Mouse (Mus musculus) embryonic facial prominence, embryonic 10.5 days (tissue): ENCODE measurements at regions not wholly inside any gene's neighbourhood (a gene's known extent, or its start where the extent isn't known, plus 50 kb on each side); places are given as distances from the start of the nearest gene placed in this dataset.
A peak's percentile ranks its signal among the peaks of the same experiment; 100 is the strongest.

Source experiments
- DNase-seq: peaks from one replicate; pipeline ENCODE4 v3.0.0-alpha.2; 2017; ENCODE audit warnings: low spot score
- H3K27ac ChIP-seq: fragments of 300-500 bp; sonication (generic); replicated peaks from 2 replicates; pipeline ENCODE4 v1.5.1; 2016; ENCODE audit warnings: mild to moderate bottlenecking
- H3K27me3 ChIP-seq: fragments of 300-500 bp; sonication (generic); replicated peaks from 2 replicates; pipeline ENCODE4 v1.6.1; 2016; ENCODE audit warnings: low read depth, mild to moderate bottlenecking; ENCODE audit not compliant: poor library complexity, severe bottlenecking
- H3K36me3 ChIP-seq: fragments of 300-500 bp; sonication (generic); replicated peaks from 2 replicates; pipeline ENCODE4 v1.6.1; 2016; ENCODE audit warnings: mild to moderate bottlenecking, moderate library complexity
- H3K4me1 ChIP-seq: fragments of 300-500 bp; sonication (generic); 2 replicates; pipeline ENCODE4 v1.6.1; 2016
- H3K4me3 ChIP-seq: fragments of 300-500 bp; sonication (generic); 2 replicates; pipeline ENCODE4 v1.5.1; 2016; ENCODE audit warnings: mild to moderate bottlenecking, moderate library complexity
- H3K9me3 ChIP-seq: fragments of 300-500 bp; sonication (generic); 2 replicates; pipeline ENCODE4 v1.6.1; 2016; ENCODE audit warnings: mild to moderate bottlenecking
- WGBS: fragments of 180-500 bp; shearing (Covaris S2); methylation state at CpG from one replicate; pipeline ENCODE4 v1.1.7; 2016; 5-methylcytosine and 5-hydroxymethylcytosine counted together

DNA sequence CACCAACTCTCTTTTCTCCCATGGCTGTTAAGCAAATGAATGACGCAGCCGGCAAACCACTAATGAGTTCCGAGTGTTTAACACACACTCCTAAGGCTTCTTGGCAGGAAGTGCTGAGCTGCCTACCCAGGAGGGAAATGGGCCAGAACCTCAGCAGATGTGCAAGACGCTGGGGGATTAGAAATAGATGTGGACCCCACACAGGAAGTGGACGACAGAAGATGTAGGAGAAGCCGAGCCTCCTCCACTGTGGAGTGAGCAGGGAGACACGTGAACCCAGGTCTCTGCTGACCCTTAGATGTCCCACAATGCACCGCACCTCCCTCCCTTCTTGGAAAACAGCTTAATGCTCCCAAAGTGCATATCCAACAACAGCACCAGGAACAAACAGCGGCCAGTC is 94.8 kb upstream of the Hs6st1 start:
- Histone ChIP-seq H3K27me3 (no peaks in the 10 kb centered on the region), H3K36me3 (no peaks in the 10 kb centered on the region), H3K9me3 (no peaks in the 10 kb centered on the region), H3K4me1 (peaks cover 39% of the 10 kb centered on the region), H3K4me3 (no peak overlapping the region), H3K27ac (peak overlapping the region; percentile 48)
- no peak for DNase-seq
- 60% methylated on average over 9 of the region's 9 CpGs for WGBS

DNA sequence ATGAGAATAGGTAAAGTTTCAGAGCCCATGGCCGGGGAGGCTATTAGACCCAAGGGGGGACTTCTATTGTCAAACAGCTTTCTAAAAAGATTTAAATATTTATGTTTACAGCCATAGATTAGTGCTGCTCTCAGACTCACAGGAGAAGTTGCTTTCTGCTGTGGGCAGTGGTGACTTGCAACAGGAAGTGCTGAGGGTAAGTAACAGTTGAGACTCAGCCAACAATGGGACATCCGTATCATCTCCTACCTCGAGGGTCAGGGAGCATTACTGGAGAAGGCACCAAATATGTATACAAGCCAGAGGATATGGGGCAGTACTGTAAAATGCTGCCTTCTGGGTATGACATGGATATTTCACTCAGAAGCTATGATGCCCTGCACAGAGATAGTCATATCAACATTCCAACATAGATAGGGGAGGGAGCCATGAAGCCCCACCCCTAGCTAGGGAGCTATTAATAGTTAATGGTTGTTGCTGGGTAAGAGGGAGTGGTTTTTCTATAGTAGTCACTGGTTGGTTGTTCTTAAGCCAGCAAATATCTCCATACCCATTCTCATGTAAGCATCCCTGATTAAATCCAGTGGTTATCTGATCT is 92.5 kb upstream of the Hs6st1 start:
- WGBS = 85% methylated on average over 3 of the region's 3 CpGs
- Histone ChIP-seq H3K4me3 (no peak overlapping the region), H3K27ac (no peak overlapping the region), H3K9me3 (no peaks in the 10 kb centered on the region), H3K27me3 (no peaks in the 10 kb centered on the region), H3K36me3 (no peaks in the 10 kb centered on the region), H3K4me1 (peaks cover 29% of the 10 kb centered on the region)
- DNase-seq = no peak

DNA sequence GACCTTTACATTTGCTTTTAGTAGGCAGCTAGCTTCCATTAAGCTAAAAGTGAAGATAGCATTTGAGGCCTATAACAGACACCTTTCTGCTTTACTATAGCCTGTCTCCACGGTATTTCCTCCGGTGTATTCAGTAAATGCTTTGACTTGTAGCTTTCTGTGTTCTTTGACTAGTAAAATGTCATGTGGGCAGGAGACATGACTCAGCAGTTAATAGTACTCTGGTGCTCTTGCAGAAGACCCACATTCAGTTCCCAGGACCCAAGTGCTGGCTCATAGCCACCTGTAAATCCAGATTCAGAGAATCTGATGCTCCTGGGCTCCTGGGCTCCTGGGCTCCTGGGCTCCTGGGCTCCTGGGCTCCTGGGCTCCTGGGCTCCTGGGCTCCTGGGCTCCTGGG is 91.7 kb upstream of the Hs6st1 start:
- Histone ChIP-seq H3K27ac (no peak overlapping the region), H3K36me3 (no peaks in the 10 kb centered on the region), H3K27me3 (no peaks in the 10 kb centered on the region), H3K4me1 (peaks cover 23% of the 10 kb centered on the region), H3K4me3 (no peak overlapping the region), H3K9me3 (no peaks in the 10 kb centered on the region)
- WGBS = 89% methylated on average over 2 of the region's 2 CpGs
- no peak for DNase-seq

DNA sequence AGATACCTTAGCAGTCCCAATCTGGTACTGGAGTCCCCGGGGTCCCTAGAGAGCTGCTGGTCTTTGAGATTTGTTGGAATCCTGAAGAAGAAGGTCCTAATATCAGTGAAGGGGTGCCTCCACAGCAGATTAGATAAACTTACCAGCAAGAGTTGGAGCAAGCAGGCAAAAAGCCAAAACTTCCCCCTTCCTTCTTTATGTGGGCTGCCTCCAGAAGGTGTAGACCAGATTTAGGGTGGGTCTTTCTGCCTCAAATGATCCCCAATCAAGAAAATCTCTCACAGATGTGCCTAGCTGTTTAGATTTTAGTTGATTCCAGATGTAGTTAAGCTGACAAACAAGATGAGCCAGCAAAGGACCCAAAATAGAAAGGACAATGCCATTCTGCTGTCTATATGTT is 90.1 kb upstream of the Hs6st1 start:
- peaks cover 16% of the 10 kb centered on the region for H3K4me1 ChIP-seq
- no peak overlapping the region for H3K27ac ChIP-seq
- H3K36me3 ChIP-seq = no peaks in the 10 kb centered on the region
- 94% methylated on average over 1 of the region's 1 CpGs for WGBS
- no peaks in the 10 kb centered on the region for H3K9me3 ChIP-seq
- no peak for DNase-seq
- no peak overlapping the region for H3K4me3 ChIP-seq
- H3K27me3 ChIP-seq = no peaks in the 10 kb centered on the region

DNA sequence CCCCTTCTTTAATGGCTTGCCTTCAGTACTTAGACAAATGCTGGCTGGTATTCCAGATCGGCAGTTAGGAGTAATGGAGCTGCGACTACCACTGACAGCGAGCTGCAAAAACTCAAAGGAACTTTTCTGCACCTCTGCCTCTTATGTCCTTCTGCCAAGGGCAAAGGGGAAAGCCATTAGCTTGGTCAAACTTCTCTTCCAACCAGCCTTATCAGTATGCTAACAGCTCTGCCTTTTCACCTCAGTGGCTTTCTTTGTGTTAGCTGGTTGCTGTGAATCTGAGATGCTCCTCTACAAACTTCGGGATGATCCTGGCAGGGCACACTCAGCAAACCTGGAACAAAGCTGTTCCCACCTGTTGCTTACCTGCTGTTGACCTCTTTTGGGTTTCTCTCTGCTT is 89.4 kb upstream of the Hs6st1 start:
- peaks cover 14% of the 10 kb centered on the region for H3K4me1 ChIP-seq
- 67% methylated on average over 4 of the region's 4 CpGs for WGBS
- no peaks in the 10 kb centered on the region for H3K36me3 ChIP-seq
- H3K27me3 ChIP-seq = no peaks in the 10 kb centered on the region
- no peaks in the 10 kb centered on the region for H3K9me3 ChIP-seq
- H3K27ac ChIP-seq = no peak overlapping the region; the same call in 1 of the 2 replicates
- no peak overlapping the region for H3K4me3 ChIP-seq
- DNase-seq = no peak

DNA sequence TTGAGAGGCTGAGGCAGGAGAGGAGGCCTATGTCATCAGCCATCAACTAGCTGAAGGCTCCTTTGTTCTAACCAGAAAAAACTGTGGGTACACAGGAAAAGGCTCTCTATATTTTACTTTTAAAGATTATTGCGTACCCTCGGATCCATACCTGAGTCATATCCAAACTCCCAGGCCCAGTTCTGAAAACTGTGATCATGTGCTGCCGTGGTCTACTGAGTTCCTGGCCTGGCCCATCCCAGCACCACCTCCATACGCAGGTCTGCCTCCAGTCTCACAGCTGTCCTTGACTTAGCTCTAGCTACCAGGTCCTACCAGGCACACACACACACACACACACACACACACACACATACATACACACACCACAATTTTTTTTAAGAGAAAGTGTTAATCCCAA is 87.0 kb upstream of the Hs6st1 start:
- DNase-seq = no peak

DNA sequence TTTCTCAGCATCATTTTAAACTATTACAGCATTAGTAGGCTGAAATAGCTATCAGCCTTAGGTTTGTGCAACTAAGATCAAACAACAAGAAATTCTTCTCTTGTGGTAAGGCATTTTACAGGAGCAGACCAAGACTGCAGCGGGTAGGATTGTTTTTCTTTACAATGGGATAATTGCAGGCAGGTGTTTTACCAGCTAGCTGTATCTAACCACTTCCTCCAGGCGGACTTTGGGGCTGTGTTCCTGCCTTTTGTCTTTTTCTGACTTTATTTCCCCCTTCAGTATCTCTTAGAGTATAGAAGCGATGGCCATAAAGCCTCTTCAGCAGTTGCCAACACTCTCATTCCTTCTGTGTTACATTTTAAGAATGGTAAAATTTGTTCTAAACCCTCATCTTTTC is 84.8 kb upstream of the Hs6st1 start:
- no peaks in the 10 kb centered on the region for H3K36me3 ChIP-seq
- DNase-seq = no peak
- 52% methylated on average over 3 of the region's 3 CpGs for WGBS
- H3K9me3 ChIP-seq = no peaks in the 10 kb centered on the region
- peaks cover 9% of the 10 kb centered on the region; the same call in 1 of the 2 replicates for H3K4me1 ChIP-seq
- H3K4me3 ChIP-seq = no peak overlapping the region
- H3K27ac ChIP-seq = no peak overlapping the region
- H3K27me3 ChIP-seq = no peaks in the 10 kb centered on the region

More for the DNA sequence above, 87.0 kb upstream of the Hs6st1 start:
- H3K36me3 ChIP-seq = no peaks in the 10 kb centered on the region
- 96% methylated on average over 4 of the region's 4 CpGs for WGBS
- no peaks in the 10 kb centered on the region for H3K27me3 ChIP-seq
- no peak overlapping the region for H3K4me3 ChIP-seq
- H3K9me3 ChIP-seq = no peaks in the 10 kb centered on the region
- H3K4me1 ChIP-seq = peaks cover 9% of the 10 kb centered on the region; the same call in 1 of the 2 replicates
- H3K27ac ChIP-seq = no peak overlapping the region

DNA sequence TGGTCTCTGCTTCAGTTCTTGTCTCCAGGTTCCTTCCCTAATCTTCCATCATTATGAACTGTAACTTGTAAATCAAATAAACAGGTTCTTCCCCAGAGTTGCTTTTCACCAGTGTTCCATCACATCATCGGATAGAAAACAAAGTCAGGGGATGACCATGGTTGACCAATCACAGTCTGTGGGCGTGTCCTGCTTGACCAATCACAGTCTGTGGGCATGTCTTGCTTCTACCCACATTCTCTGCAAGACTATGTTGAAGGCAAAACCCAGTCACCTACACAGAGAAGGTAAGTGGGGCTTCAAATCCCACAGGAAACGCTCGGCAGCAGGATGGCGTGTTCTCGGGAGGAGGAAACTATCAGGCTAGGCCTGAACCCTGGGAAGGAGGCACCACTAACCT is 82.9 kb upstream of the Hs6st1 start:
- H3K36me3 ChIP-seq = no peaks in the 10 kb centered on the region
- peaks cover 5% of the 10 kb centered on the region for H3K9me3 ChIP-seq
- H3K4me1 ChIP-seq = 0 out of 2 replicates have a peak, but pooled peaks cover 9% of the 10 kb centered on the region
- no peak overlapping the region for H3K27ac ChIP-seq
- H3K4me3 ChIP-seq = no peak overlapping the region
- WGBS = 86% methylated on average over 6 of the region's 6 CpGs
- no peak for DNase-seq
- H3K27me3 ChIP-seq = no peaks in the 10 kb centered on the region

DNA sequence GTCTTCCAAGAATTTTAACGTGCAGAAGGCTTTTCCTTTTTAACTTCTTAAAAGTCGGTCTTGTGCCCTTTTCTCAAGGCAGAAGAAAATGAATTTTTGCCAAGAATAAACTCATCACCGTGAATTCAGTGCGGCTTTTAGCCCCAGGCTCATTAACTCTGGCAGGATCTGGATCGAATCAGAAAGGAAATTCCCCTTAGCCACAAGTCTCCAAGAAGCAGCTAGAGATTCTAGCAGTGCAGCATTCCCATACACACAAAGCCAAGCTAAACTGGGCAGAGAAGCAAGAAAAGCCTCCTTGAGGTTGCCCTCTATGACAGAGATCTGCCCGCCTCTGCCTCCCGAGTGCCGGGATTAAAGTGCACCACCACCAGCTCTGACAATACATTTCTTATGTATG is 81.5 kb upstream of the Hs6st1 start:
- H3K27ac ChIP-seq = no peak overlapping the region

DNA sequence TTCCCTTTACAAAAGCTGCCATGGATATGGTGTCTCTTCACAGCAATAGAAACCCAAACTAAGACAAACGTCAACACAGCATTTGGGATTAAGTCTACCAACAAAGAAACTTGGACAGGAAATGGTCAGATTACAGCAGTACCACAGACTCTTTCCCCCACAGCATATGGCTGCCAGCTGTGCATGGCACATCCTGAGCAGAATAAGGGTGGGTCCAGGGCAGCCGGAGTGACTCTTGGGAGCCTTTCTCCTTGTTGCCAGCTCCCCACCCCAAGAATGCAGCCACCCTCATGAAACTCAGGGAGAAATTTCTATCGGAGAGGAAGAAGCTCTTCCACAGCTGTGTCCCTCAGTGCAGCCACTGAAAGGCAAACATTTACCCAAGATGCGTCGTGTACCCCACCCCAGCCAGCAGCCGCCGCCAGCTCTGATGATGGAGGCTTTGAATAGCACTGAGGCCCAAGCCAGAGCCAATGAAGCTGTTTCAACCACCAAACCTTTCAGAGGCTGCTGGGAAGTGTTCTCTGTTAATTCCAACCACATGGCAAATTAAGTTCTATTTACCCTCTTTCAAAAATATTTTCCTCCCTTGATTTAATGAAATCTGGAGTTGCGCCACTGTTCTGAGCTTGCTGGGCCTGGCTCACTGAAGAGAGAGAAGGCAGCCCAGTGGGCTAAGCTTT is 75.8 kb upstream of the Hs6st1 start:
- DNase-seq = peak; percentile 37
- WGBS = 57% methylated on average over 8 of the region's 8 CpGs
- Histone ChIP-seq H3K9me3 (peaks cover 5% of the 10 kb centered on the region), H3K4me3 (no peak overlapping the region), H3K36me3 (no peaks in the 10 kb centered on the region), H3K27ac (peak overlapping the region; percentile 75), H3K4me1 (peaks cover 23% of the 10 kb centered on the region), H3K27me3 (no peaks in the 10 kb centered on the region)

More for the DNA sequence above, 81.5 kb upstream of the Hs6st1 start:
- H3K27me3 ChIP-seq = no peaks in the 10 kb centered on the region
- H3K9me3 ChIP-seq = peaks cover 5% of the 10 kb centered on the region
- no peak overlapping the region for H3K4me3 ChIP-seq
- 0 out of 2 replicates have a peak, but pooled peaks cover 9% of the 10 kb centered on the region for H3K4me1 ChIP-seq
- no peak for DNase-seq
- WGBS = 79% methylated on average over 8 of the region's 8 CpGs
- H3K36me3 ChIP-seq = no peaks in the 10 kb centered on the region

DNA sequence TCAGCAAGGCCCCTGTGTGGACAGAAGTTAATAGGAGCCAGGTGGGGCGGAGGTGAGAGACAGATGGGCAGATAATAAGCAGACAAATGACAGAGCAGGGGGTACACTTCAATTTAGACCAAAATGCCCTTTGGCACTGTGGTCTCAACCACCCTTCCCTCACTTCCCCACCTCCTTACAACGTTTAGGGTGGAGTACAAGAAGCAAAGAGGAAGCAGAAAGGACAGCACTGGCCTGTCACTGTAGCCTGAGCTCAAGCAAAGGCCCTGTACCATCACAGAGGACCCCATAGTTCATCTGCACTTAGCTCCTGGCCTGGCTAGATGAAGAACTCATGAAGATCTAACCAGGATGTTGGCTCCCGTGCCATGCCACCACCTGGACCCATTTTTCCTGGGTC is 75.3 kb upstream of the Hs6st1 start:
- Histone ChIP-seq H3K27ac (peak overlapping the region; percentile 72), H3K27me3 (no peaks in the 10 kb centered on the region), H3K36me3 (no peaks in the 10 kb centered on the region), H3K9me3 (peaks cover 5% of the 10 kb centered on the region), H3K4me3 (no peak overlapping the region), H3K4me1 (peaks cover 23% of the 10 kb centered on the region)
- peak; percentile 29 for DNase-seq
- 49% methylated on average over 3 of the region's 3 CpGs for WGBS

DNA sequence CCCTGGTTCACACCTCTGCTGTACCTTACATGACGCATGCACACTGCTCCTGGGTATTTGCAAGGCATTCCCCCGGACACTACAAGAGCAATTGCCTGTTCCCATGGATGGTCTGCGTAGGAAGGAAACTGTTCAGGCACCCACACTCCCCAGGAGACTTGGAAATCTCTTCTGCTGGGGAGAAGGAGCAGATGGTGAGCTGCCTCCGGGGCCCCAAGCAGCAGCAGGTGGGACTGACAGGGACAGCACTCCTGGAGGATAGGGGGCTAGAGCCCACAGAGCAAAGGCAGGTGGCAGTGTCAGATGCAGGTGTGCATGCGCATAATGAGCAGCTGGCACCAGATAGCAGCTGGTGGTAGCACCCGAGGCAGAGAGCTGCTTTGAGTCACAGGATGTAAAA is 72.5 kb upstream of the Hs6st1 start:
- Histone ChIP-seq H3K4me1 (peaks cover 23% of the 10 kb centered on the region), H3K9me3 (no peaks in the 10 kb centered on the region), H3K4me3 (no peak overlapping the region), H3K27me3 (no peaks in the 10 kb centered on the region), H3K36me3 (no peaks in the 10 kb centered on the region), H3K27ac (peak overlapping the region; percentile 10; the same call in 1 of the 2 replicates)
- 76% methylated on average over 6 of the region's 6 CpGs for WGBS
- DNase-seq = no peak

DNA sequence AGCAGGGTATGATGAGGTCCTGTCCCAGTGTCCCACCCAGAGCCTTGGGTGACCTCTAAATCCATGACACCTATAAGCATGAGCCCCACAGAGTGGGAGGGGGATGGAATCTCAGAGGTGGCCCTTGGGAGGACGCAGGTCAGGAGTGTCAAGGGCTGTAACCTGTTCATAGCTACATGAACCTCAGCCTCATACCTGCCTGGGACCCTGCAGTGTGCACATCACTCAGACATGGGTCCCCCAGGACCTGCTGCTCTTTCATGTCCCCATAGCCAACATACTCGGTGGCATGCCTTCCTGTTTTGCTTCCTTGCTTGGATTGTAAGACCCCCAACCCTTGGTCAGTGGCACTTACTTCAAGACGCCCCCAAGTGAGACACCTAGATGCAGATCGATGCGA is 66.9 kb upstream of the Hs6st1 start:
- no peaks in the 10 kb centered on the region for H3K9me3 ChIP-seq
- DNase-seq = no peak
- H3K36me3 ChIP-seq = no peaks in the 10 kb centered on the region
- H3K4me3 ChIP-seq = no peak overlapping the region
- peaks cover 12% of the 10 kb centered on the region for H3K4me1 ChIP-seq
- no peaks in the 10 kb centered on the region for H3K27me3 ChIP-seq
- 89% methylated on average over 5 of the region's 5 CpGs for whole genome bisulfite sequencing
- 0 out of 2 replicates have a peak overlapping the region, but pooled peaks have one; percentile 37 for H3K27ac ChIP-seq
